Mouse (Mus musculus): ENCODE data around the gene P4hb. TPM values are rescaled to one million over a fixed set of nuclear protein-coding genes. Genes with fewer than 3 reads are reported as not detected.
"Not testable (repeated sequence)": the region's sequence is repeated elsewhere in the genome, so short reads cannot be mapped to it uniquely, and the experiment has no call there.

The P4hb gene
- polyA plus RNA-seq, 2 experiments from 2014 or later, result 162 to 169 TPM

GRCm38 (mm10) chr11:120571754-120572416 lies 1.2 kb downstream of the P4hb start:
- no peak for ATAC-seq

- no peak for ATAC-seq
Observed at GRCm38 (mm10) chr11:120571122-120571521, 1.9 kb downstream of the P4hb start.

GRCm38 (mm10) chr11:120568324-120568723 lies 4.7 kb downstream of the P4hb start:
- ATAC-seq, result no peak

DNA sequence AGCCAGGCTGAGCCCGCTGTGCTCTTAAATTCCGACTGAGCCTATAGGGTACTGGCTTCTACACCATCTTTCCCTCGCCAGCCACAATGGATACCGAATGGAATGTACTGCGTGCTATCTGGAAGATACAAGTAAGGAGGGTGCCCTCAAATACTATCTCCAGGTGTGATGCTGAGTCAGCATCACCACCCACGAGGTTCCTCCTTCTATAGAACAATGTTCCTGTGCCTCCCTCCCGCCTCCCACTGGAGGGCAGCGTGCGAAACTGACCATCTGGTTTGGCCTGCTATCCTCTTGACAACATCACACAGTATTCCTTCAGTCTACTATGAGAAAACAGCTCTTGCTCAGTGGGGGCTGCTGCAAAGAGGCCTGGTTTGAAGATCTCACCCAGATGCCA lies 7.9 kb downstream of the P4hb start:
- no peak for ATAC-seq

DNA sequence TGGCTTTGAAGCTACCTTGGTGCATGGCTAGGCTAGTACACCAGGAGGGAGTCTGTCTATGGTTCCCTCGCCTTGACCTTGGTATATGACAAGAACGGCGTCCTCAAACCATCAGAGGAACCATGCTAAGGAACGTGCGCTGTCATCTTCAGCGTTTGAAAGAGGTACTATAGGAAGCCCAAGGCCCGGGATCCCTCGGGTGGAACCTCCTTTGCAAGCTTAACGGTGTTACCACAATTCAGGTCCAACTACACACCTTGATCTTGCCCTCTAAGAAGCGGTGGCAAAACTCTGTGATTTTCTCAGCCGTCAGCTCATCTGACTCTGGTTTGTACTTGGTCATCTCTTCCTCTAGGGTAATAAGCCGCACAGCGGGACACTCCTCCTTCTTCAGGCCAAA lies 10.1 kb downstream of the P4hb start:
- ATAC-seq, result no peak

DNA sequence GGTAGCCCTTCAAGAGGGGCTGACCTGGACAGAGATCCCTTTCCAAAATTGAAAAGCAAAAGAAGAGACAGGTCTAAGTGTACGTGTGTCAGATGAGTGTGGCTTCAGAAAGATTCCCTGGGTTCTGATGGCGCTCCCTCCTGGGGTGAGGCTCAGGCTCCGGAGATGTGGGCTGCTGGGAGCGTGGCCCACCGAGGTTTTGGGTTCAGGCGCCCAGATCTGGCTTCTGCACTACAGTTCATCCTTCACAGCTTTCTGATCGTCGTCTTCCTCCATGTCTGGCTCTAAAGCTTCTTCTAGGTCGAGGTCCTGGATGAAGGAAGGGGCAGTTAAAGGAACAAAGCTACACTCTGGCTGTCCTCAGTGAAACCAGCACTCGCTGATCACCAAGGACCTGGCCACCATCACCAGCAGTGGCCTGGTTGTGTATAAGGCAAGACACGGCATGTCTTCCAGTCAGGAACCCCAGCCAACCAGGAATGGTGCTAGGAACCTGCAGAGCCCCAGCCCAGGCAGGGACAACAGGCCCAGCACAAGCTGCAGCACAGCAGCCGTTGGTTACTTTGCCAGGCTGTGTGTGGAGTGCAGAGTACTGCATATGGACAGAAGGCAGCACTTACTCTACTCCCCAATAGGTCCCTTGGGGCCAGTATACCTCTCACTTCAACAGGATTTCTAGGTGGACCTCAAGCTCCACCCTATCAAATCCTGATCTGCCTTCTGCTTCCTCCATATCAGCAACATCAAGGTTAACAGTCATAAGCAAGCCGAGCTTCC lies 11.9 kb downstream of the P4hb start:
- no peak for ATAC-seq

GRCm38 (mm10) chr11:120558843-120559242 lies 14.2 kb downstream of the P4hb start:
- ATAC-seq, result not testable (repeated sequence)

- no peak for ATAC-seq
Observed at GRCm38 (mm10) chr11:120555260-120555659, 17.8 kb downstream of the P4hb start.

GRCm38 (mm10) chr11:120554834-120555233 lies 18.2 kb downstream of the P4hb start:
- ATAC-seq, result no peak

- no peak for ATAC-seq
Observed at GRCm38 (mm10) chr11:120552736-120553135, 20.3 kb downstream of the P4hb start.

DNA sequence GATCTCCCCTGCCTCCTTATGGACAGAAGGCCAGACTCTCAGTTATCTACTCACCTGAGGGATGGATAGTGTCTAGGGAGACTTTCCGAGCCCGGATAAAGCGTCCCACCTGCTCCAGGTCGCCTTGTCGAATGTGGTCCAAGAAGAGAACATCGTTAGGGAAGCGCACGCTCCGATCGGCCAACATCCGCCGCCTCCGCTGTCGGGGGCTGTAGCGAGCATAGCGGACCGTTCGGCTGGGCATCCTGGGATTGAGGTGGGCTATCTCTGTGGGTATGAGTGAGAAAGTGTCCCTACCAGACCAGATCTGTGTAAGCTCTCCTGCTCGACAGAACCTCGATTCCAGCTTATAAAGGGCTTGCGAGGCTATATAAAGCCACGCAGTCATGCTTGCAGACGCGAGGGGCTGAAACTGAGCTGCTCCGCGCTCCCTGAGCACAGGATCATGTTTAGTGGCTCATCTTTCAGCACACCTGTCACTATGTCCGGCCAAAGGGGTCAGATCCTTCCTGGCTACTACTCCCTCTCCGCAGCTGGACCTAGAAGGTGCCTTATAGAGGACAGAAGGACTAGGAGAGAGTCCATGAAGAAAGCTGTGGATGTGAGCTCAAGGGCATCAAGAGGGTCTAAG lies 22.1 kb downstream of the P4hb start, which contains the start of gene Ppp1r27:
TSS of gene Ppp1r27 (minus strand) at position 323 of the 631 bp plus-strand sequence.
- no peak for ATAC-seq

- ATAC-seq, result peak; percentile 9
Observed at GRCm38 (mm10) chr11:120549986-120550809, 22.9 kb downstream of the P4hb start.

DNA sequence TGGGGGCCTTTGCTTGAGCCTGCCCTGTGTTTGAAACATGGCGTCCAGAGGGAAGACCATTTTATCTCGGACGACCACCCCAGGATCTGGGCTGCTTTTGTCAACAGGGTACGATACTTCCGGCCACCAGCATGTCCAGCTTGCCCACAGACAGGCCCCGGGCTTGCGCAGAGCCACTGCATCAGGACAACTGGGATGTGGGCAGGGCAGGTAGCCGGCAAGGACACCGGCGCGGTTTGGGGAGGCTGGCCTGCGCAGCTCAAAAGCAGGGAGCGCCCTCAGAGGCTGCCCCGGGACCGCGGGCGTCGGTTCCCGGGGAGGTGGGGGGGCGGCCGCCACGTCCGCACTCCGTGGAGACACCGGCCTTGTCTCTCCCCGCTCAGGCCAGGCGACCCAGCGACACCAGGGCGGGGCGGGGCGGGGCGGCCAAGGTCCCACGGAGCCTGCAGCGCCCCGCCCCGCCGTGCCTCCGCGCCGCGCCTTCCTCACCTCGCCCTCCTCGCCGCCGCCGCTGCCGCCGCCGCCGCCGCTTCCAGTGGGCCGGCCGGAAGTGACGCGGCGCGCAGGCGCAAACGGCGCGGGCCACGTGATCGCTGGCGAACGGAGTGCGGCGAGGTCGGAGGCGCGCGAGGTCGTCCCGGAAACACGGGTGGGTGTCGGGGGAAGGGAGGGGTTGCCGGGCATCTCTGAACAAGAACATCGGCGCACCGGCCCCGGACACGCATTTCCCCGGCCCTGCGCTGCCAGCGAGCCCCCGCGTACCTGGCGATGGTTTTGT lies 23.7 kb downstream of the P4hb start, which contains the start of gene Mcrip1:
TSS of gene Mcrip1 (minus strand) at position 560 of the 778 bp plus-strand sequence.
- ATAC-seq, result peak; percentile 86

DNA sequence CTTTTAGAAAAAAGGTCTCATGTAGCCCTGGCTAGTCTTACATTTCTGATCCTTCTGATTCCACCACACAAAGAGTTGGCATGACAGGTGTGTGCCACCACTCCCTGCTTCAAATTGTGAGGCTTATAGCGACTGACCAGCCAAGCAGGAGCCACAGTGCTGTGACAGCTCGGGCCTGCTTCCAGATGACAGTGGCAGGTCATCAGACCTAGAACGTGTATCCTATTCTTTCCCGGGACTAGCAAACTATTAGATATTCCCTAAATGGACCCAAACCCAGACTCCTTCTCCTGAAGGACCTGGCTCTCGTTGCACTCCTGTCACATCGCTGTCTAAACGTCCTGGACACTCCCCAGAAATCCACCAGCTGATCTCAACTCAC lies 24.3 kb downstream of the P4hb start:
- no peak for ATAC-seq

DNA sequence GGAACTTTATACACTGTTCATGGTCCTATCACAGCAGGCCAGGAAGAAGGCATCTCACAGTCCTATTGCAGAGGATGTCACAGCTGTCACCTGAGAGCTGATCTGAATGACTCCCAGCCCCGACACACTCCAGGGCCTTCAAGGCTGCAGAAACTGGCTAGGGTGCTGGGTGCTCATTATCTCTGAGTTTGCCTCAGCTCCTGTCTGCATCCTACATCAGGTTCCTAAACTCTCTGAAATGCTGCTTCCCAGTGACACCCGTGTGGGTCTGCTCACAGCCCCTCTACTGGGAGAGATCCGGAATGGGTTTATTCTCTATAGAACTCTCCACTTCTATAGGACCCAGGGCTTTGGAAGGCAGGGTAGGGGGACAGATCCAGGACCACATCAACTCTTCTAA lies 24.8 kb downstream of the P4hb start:
- ATAC-seq, result no peak

- peak; percentile 49 for ATAC-seq
Observed at GRCm38 (mm10) chr11:120547469-120547868, 25.6 kb downstream of the P4hb start.

DNA sequence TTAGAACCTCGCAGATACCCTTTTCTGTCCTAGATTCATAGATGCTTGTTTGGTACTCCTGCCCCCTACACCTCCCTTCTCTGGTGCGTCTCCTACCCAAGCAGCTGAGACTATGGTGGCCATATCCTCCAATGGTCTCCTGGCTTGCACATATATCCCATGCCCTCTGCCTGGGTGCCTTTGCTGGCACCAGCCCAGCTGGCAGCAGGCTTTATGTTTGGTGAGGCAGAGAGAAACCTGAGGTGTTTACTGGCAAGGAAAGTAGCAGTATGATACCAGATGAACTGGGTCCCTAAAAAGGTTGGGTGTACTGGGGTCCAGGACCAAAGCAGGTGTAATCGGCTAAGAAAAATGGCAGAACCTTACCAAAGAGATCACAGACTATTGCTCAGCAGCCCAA lies 27.1 kb downstream of the P4hb start:
- ATAC-seq, result no peak

GRCm38 (mm10) chr11:120542376-120542775 lies 30.7 kb downstream of the P4hb start:
- no peak for ATAC-seq

- ATAC-seq, result no peak
Observed at GRCm38 (mm10) chr11:120541907-120542306, 31.1 kb downstream of the P4hb start.

- no peak for ATAC-seq
Observed at GRCm38 (mm10) chr11:120539285-120540014, 33.6 kb downstream of the P4hb start.

- no peak for ATAC-seq
Observed at GRCm38 (mm10) chr11:120538955-120539284, 34.1 kb downstream of the P4hb start.

Data from CD4-positive, CD25-positive, alpha-beta regulatory T cell, adult 4 months (primary cell).